Comparison of ENCODE assay signal across 9 mouse cellular contexts in the genomic region with DNA sequence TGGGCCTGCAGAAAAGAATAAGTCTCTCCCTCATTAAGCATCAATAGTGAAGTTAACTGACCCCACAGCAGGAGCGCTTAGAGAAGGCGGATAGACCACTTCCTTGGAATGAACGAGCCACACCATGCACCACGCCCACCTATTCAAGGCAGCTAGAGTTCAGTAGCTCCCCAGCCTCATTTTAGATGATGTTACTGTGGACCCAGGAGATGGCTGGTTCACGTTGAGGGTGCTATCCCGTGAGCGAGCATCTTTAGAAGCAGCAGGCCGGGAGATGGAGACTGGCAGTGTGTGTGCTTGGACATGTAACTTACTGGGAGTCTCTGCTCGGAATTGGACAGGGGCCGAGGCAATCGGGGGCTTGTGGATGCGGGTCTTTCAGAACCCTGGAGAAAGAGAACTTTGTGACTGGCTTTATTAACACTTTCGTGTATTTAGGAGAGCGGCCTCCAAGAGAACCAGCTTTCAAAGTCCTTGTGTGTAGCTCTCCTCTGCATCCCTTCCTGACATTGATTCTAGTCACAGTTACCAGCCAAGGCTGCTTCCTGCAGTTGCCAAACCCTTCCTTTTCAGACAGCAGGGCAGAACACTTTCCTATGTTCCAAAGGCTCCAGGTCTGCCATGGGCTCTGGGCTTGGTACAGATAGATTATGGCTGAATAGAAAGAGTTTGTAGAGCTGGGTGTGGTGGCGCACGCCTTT. TPM values are rescaled to one million over a fixed set of nuclear protein-coding genes. Genes with fewer than 3 reads are reported as not detected.
DNase-seq lines count a peak whose midpoint lies in the region; ATAC-seq and TF ChIP-seq lines count a peak whose summit lies in the region.
"Had no signal": no experiment of that assay in that cellular context is flagged by ENCODE, and none has a peak within 500 bp of the region (broad histone marks: within the 10 kb centered on the region; RNA-seq: fewer than 3 reads in every experiment).

No protein-coding gene starts in this region.

- H3K4me1 ChIP-seq in erythroblast, embryonic 14.5 days (ENCODE audit: control insufficient read depth): peaks cover 3% of the 10 kb centered on the region; the same call in 1 of the 2 replicates
- peaks cover 37% of the 10 kb centered on the region for H3K4me1 ChIP-seq in hindbrain, embryonic 10.5 days (replicated peaks)

- WGBS in hindbrain, embryonic 10.5 days: 42% methylated on average over 16 of the region's 16 CpGs

- H3K4me3 ChIP-seq in erythroblast, embryonic 14.5 days (replicated peaks): peak overlapping the region; percentile 1
- peak overlapping the region; percentile 67 for H3K4me3 ChIP-seq in hindbrain, embryonic 10.5 days
- H3K4me3 ChIP-seq in layer of hippocampus, adult 2 months: no peak overlapping the region; the same call in 1 of the 2 replicates

- H3K9me3 ChIP-seq in erythroblast, embryonic 14.5 days (ENCODE audit: control insufficient read depth, low read length): no peaks in the 10 kb centered on the region
- H3K9me3 ChIP-seq in hindbrain, embryonic 10.5 days: no peaks in the 10 kb centered on the region

- no peak for ATAC-seq in erythroblast, adult 5-6 weeks (replicated peaks; ENCODE audit: low FRiP score, poor library complexity, severe bottlenecking)

- H3K27me3 ChIP-seq in erythroblast, embryonic 14.5 days (ENCODE audit: control insufficient read depth): peaks cover 60% of the 10 kb centered on the region
- H3K27me3 ChIP-seq in hindbrain, embryonic 10.5 days (ENCODE audit: insufficient read depth, poor library complexity, severe bottlenecking): peaks cover 75% of the 10 kb centered on the region

- H3K27ac ChIP-seq in hindbrain, embryonic 10.5 days: peak overlapping the region; percentile 89; the same call in 1 of the 2 replicates
- no peak overlapping the region for H3K27ac ChIP-seq in layer of hippocampus, adult 2 months

- no peaks in the 10 kb centered on the region for H3K36me3 ChIP-seq in erythroblast, embryonic 14.5 days (ENCODE audit: control insufficient read depth)
- H3K36me3 ChIP-seq in hindbrain, embryonic 10.5 days: no peaks in the 10 kb centered on the region

- no peak for TF ChIP-seq CTCF in layer of hippocampus, adult 2 months (conservative IDR thresholded peaks at IDR 0.05)

- peak; percentile 88 for DNase-seq in ZHBTc4 (ENCODE audit: low read depth, low spot score)
- peak; percentile 34 for DNase-seq in hindbrain, embryonic 10.5 days (ENCODE audit: low spot score)
- DNase-seq in lung, postnatal 10 days: peak; percentile 39
- DNase-seq in adrenal gland, adult 8-10 months: no peak
- DNase-seq in layer of hippocampus, adult 2 months (ENCODE audit: low spot score in 2 of 2): no peak
- DNase-seq in cerebellum, postnatal 10 days: no peak
- DNase-seq: layer of hippocampus, adult 9-11 months had no signal

RNA-seq across cellular contexts. Expression of a gene that starts 1.4 kb away (rescaled TPM):
- polyA plus RNA-seq in erythroblast, embryonic 14.5 days (2012): under 0.01 and 0.02 TPM in 2 replicates
- total RNA-seq in erythroblast, adult 5-6 weeks (2015; ENCODE audit: low replicate concordance): 0.84 and 2.3 TPM in 2 replicates
- 0.17 and 0.28 TPM in 2 replicates for total RNA-seq in erythroblast, adult 5-6 weeks (2017; ENCODE audit: low replicate concordance)
- 6.0 and 6.9 TPM in 2 replicates for polyA plus RNA-seq in hindbrain, embryonic 10.5 days (2016; fragmentation: Nextera tagmentation; extraction: Ambion mirVana)
- total RNA-seq in adrenal gland, adult 8-10 months (2022): 10 to 100 TPM; 64.9 to 75.4 (median 67.8) TPM
- 1 to 10 TPM; 3.6 to 4.7 TPM for total RNA-seq in layer of hippocampus, adult 2 months (2021)

Comparison
In these comparisons a context has a peak if more than half of its experiments do, and no peak if none do; other contexts are left out.
1. DNase-seq: peak in ZHBTc4 (single experiment), hindbrain, embryonic 10.5 days (single experiment) and lung, postnatal 10 days (single experiment); none in adrenal gland, adult 8-10 months (single experiment), layer of hippocampus, adult 2 months (0 of 2) and cerebellum, postnatal 10 days (0 of 2).
2. RNA of a gene that starts 1.4 kb away (total RNA-seq): 64.9 to 75.4 TPM in adrenal gland, adult 8-10 months; 3.6 to 4.7 TPM in layer of hippocampus, adult 2 months and 0.17 to 2.3 TPM in erythroblast, adult 5-6 weeks; every median in the first group is over 10 times any median in the second.